Mouse (Mus musculus): ENCODE measurements around the gene Olfr312. TPM values are rescaled to one million over a fixed set of nuclear protein-coding genes. Genes with fewer than 3 reads are reported as not detected.

Gene Olfr312
- total RNA-seq, 1 experiment from 2014 or later, result not detected

GRCm38 (mm10) chr11:58860744-58861143 lies 31.7 kb downstream of the Olfr312 start:
- DNase-seq, result no peak

GRCm38 (mm10) chr11:58867039-58867953 lies 38.3 kb downstream of the Olfr312 start, which contains the start of gene 2810021J22Rik:
Gene 2810021J22Rik (plus strand): TSS chr11:58867216.
- peak; percentile 78 for DNase-seq

GRCm38 (mm10) chr11:58867954-58868330 lies 38.9 kb downstream of the Olfr312 start:
- DNase-seq, result no peak

- DNase-seq, result no peak
These were observed 41.9 kb downstream of the Olfr312 start for GRCm38 (mm10) chr11:58870961-58871360.

GRCm38 (mm10) chr11:58883756-58884155 lies 54.7 kb downstream of the Olfr312 start:
- no peak for DNase-seq

Other genes starting within 250 kb of the Olfr312 start
- not detected in 2 replicates for gene Olfr324, start 234.1 kb upstream of the Olfr312 start, total RNA-seq (2021)
- gene 2210407C18Rik, start 213.2 kb upstream of the Olfr312 start, total RNA-seq (2021), result not detected in 2 replicates
- gene Olfr323, start 198.7 kb upstream of the Olfr312 start, total RNA-seq (2021), result not detected in 2 replicates
- not detected in 2 replicates for gene Trim58, start 188.8 kb upstream of the Olfr312 start, total RNA-seq (2021)
- not detected in 2 replicates for gene Olfr322, start 170.5 kb upstream of the Olfr312 start, total RNA-seq (2021)
- gene Olfr320, start 148.1 kb upstream of the Olfr312 start, total RNA-seq (2021), result not detected in 2 replicates
- gene Olfr319, start 130.1 kb upstream of the Olfr312 start, total RNA-seq (2021), result not detected in 2 replicates
- gene Olfr318, start 105.2 kb upstream of the Olfr312 start, total RNA-seq (2021), result not detected in 2 replicates
- not detected in 2 replicates for gene Olfr317, start 90.0 kb upstream of the Olfr312 start, total RNA-seq (2021)
- not detected in 2 replicates for gene Olfr316, start 76.5 kb upstream of the Olfr312 start, total RNA-seq (2021)
- gene Olfr315, start 56.0 kb upstream of the Olfr312 start, total RNA-seq (2021), result not detected in 2 replicates
- gene Olfr314, start 46.3 kb upstream of the Olfr312 start, total RNA-seq (2021), result not detected in 2 replicates
- gene Fam183b, start 27.3 kb upstream of the Olfr312 start, total RNA-seq (2021), result 3.3 and 4.5 TPM in 2 replicates
- not detected in 2 replicates for gene Olfr313, start 14.2 kb upstream of the Olfr312 start, total RNA-seq (2021)
- gene Olfr311, start 10.0 kb downstream of the Olfr312 start, total RNA-seq (2021), result not detected in 2 replicates
- 8.4 and 9.3 TPM in 2 replicates for gene Gm12258, start 17.9 kb downstream of the Olfr312 start, total RNA-seq (2021)
- gene 2810021J22Rik, start 38.0 kb downstream of the Olfr312 start, total RNA-seq (2021), result 8.0 and 8.8 TPM in 2 replicates
- 4.9 and 6.3 TPM in 2 replicates for gene Zfp39, start 75.0 kb downstream of the Olfr312 start, total RNA-seq (2021)
- not detected in 2 replicates for gene Btnl10, start 88.7 kb downstream of the Olfr312 start, total RNA-seq (2021)
- 154 and 161 TPM in 2 replicates for gene Rnf187, start 109.7 kb downstream of the Olfr312 start, total RNA-seq (2021)
- 8.5 and 9.6 TPM in 2 replicates for gene Hist3h2ba, start 119.7 kb downstream of the Olfr312 start, total RNA-seq (2021)
- gene Hist3h2a, start 125.4 kb downstream of the Olfr312 start, total RNA-seq (2021), result 21.2 and 25.6 TPM in 2 replicates
- gene Trim17, start 125.4 kb downstream of the Olfr312 start, total RNA-seq (2021), result 0.21 TPM in 1 of 2 replicates, not detected in the other
- 30.0 and 30.1 TPM in 2 replicates for gene Trim11, start 148.9 kb downstream of the Olfr312 start, total RNA-seq (2021)